Mouse (Mus musculus) frontal cortex, postnatal 14 days (tissue): ENCODE results near the gene Coq2.
A peak's percentile ranks its signal among the peaks of the same experiment; 100 is the strongest.

Experiments used
- DNase-seq, 2 experiments: peaks; one replicate each; pipeline ENCODE4 v3.0.0; 2022; ENCODE audit warnings: low spot score in 2 of 2

Gene Coq2

GRCm38 (mm10) chr5:100674711-100675376, at the start of gene Coq2:
Gene Coq2 (minus strand): TSS chr5:100675140.
- peak; percentile 36 to 68 for DNase-seq

- DNase-seq: no peak
Measured at GRCm38 (mm10) chr5:100719235-100720088, 44.5 kb upstream of the Coq2 start, which contains the start of gene Hpse. Gene Hpse (minus strand): TSS chr5:100719716.

DNA sequence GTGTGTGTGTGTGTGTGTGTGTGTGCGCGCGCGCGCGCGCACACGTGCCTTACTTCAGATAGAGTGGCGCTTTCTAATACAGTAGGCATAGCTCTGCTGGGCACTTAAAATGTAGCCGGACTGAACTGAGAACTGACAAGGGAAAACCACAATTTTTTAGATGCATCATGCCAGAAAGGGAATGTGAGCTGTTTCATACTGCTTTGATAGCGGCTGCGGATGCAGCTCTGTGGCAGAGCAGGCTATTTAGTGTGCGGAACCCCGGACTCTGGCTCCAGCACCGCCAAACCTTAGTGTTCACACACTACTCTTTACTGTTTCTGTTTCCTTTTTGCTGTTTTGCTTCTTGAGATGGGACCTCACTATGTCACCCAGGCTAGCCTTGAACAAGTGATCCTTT, 41.8 kb upstream of the Coq2 start:
- no peak for DNase-seq

DNA sequence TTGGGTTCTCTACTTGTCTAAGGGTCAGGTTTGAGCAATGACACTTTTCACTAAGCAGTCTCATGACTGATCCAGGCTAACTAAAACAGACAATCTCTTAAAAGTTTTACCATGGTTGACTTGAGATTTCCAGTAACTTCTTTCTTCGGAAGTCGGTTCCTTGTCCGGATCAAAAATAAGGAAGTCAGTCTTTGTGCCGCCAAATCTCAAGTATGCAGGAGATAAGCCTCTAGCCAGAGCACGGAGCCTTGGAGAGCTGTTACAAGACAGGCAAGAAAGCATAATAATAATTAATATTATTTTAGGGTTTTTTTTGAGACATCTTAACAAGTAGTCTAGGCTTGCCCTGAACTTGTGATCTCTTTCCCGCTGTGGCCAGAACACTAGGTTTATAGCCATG, 36.3 kb upstream of the Coq2 start:
- DNase-seq: no peak

GRCm38 (mm10) chr5:100710012-100710411, 35.1 kb upstream of the Coq2 start:
- no peak for DNase-seq

- DNase-seq: no peak
Measured at GRCm38 (mm10) chr5:100709035-100709434, 34.1 kb upstream of the Coq2 start.

DNA sequence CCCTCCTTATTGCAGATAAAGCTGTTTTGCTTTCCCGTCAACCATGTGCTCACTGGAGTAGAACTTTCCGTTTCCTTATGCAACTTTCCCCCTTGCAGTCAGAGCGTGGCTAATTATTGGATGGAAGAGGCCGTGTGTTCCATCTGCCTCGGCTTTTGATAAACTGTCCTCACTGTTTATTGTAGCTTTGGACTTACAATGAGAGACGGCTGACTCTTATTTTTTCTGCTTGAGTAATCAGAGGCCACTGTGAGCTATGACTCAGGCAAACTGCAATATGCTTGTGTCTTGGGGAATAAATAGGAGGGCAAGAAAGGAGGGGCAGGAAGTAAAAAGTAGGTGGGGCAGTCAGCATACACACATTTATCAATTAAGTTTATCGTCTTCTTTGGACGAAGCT, 31.7 kb upstream of the Coq2 start:
- DNase-seq: no peak

DNA sequence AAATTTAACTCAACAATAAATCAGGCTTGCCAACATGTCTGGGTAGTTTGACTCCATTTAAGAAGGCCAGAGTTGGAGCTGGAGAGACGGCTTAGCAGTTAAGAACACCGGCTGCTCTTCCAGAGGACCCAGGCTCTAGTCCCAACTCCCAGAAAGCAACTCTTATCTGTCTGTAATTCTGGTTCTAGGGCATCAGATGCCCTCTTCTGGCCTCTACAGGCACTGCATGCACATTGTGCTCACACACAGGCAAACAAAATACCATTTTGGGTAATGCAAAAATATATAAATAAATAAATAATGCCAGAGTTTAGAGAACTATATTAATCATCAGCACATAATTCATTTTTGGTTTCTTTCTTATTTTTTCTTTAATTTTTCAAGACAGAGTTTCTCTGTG, 29.3 kb upstream of the Coq2 start:
- DNase-seq: no peak

DNA sequence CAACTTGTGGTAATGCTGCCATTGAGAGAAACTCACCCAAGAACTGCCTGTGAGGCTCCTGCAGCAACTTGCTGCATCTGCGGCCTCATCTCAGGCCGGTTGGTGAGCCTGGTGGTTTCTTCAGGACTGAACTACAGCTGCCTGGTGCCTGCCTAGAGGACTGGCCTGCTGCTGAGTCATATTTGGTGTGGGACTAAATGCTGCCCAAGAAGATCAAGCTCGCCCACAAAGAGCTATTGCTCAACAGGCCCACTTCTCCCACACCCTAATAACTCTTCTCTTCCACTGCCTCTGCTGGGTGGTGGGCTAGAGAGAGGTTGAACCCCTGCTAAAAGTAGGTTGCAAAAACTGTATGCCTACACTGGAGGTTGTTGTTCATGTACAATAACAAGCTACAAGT, 27.4 kb upstream of the Coq2 start:
- no peak for DNase-seq

DNA sequence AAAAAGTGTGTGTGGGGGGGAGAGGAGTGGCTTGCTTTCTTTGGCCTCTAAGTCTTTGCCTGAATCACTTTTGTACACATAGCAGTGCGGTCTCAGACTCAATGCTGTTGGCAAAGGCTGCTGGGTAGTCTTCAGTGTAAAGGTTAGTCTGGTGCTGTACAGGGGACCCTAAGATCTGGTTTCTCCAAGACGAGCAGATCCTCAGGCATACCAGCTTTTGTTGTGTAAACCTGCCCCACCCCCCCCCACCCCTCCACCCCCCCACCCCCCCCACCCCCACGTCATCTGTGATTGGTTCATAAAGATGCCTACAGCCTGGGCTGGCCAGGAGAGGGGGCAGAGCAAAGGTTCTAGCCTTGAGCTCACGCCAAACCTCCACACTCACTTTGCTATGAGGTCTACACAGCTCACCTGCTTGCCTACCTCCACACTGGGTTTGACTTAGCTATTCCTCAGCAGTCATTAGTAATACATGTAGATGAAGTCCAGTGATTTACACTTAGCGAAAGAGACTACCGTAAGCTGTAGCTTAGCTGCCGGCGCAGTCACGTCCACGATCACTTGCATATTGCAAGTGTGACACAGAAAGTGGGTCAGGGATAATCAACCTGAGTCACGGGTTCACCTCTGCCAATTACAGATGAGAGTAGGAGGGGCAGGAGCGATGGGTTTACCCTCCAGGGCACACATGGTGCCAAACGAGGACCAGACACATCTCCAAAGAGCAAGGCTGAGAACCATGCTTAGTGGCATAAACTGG, 26.1 kb upstream of the Coq2 start:
- DNase-seq: no peak

DNA sequence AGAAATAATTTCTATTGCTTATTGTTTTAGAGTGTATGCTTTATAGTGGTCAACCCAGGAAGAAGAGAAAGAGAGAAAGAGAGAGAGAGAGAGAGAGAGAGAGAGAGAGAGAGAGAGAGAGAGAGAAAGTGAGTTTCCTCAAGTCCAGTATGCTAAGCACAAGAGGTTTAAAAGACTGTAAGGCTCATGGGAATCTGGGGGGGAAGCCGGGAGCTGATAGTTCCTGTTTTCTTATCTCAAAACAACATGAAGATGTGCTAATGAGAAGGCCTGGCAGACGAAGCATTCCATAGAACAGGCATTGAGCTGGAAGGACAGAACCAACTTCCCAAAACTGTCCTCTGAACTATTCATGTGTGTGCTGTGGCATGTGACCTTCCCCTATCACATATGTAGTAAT, 22.9 kb upstream of the Coq2 start:
- no peak for DNase-seq

DNA sequence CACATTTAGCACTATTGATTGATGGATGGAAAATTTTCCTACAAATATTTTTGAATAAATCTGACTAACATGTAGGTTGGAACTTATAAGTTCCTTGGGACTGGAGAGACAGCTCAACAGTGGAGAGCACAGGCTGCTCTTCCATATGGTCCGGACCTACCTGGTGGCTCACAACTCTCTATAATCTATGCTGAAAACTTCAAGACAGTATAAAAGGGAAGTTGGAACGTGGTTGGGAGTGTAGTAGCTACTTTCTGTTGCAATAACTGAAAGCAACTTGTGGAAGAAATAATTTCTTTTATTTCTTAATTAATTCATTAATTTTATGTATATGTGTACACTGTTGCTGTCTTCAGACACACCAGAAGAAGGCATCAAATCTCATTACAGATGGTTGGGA, 22.5 kb upstream of the Coq2 start:
- no peak for DNase-seq

DNA sequence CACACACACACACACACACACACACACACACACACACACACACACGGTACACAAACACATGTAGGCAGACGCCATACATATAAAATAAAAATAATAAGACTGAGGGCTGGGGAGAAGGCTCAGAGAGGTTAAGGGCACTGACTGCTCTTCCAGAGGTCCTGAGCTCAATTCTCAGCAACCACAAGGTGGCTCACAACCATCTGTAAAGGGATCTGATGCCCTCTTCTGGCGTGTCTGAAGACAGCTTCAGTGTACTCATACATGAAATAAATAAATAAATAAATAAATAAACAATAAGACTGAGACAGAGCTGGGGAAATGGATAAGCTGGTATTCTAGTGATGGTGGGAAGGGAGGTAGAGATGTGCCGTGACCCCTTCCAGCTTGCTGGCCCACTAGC, 10.7 kb upstream of the Coq2 start:
- DNase-seq: no peak

- DNase-seq: no peak
Measured at GRCm38 (mm10) chr5:100680542-100680933, 5.6 kb upstream of the Coq2 start.

DNA sequence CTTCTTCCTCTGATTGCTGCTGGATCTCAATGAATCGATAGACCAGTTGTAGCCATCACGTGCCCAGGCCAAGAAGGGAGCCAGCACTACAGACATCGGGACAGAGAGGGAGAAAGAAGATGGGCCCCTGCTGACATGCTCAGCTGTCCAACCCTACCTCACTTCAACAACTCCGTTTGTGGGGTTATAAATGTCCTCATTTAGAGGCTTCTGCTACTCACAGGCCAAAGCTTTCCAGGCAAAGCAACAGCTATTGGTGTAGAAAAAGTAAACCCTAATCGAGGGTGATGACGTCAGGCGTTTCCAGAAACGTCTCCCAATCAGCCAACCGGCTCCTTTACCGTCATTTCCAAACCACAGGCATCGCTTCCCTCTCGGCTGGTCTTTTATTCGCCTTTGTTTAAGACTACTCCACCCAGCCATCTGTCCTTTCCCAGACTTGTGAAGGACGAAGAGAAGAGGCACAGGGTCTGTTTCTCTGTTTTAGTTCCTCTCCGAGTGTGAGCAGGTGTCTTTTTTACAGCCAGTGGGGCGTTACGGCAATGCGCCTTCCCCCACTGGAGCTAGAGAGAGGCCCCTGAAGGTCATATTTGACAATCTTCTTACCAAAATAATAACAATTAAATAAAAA, 5.1 kb upstream of the Coq2 start:
- no peak for DNase-seq

DNA sequence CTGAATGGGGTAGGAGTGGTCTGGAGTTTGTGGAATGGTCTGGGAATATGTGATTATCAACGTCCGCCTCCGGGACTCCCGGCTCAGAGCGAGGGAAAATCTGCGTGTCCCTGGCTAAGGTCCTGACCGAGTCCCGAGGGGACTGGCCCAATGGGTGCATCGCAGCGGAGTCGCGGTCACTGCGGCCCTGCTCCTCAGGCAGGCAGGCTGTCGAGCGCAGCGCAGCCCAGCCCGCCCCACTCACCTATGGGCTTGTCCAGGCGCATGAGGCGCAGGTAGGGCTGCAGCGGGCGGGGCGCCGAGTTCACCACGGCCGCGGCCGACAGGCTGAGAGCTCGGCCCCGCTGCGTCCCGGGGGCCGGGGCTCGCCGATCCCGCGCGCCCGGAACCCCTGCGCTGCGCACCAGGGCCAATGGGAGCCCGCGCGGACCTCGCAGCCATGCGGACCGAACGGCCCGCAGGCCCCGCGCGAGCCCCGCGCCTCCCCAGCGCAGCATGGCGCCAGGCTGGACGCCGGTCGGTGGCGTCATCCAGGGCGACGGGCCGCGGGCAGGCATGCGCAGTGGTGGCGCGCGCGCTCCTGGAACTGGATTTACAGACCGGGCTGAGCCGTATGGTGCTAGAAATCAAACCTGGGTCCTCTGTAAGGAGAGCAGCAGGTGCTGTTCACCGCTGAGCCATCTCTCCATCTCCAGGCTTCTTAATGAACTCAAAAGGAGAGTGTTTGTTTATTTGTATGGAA, 1.0 kb downstream of the Coq2 start:
- DNase-seq: peak; percentile 67 to 81

- no peak for DNase-seq
Measured at GRCm38 (mm10) chr5:100672403-100672802, 2.5 kb downstream of the Coq2 start.

DNA sequence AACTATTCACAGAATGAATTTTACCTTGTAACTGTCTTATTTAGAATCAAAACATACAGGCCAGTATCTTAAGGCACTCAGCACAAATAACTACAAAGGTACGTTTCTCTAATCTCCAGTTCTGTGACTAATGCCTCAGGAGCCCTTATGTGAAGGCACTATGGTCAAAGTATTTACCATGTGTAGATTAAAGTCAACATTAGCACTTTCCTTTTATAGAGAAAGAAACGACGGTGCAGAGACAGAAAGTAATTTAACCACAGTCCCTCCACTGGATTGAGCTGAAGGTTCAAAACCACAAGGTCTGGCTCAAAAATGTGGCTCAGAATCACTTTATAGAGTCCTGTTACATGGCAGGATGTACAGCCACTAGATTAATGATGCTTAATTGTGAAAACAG, 3.0 kb downstream of the Coq2 start:
- DNase-seq: no peak

GRCm38 (mm10) chr5:100671398-100671797, 3.5 kb downstream of the Coq2 start:
- DNase-seq: peak in 1 of 2 experiments; percentile 31

GRCm38 (mm10) chr5:100666965-100667364, 8.0 kb downstream of the Coq2 start:
- DNase-seq: no peak

GRCm38 (mm10) chr5:100663854-100664253, 11.1 kb downstream of the Coq2 start:
- no peak for DNase-seq
